Mouse (Mus musculus): Measurements from ENCODE around the gene Cwf19l1. TPM values are rescaled to one million over a fixed set of nuclear protein-coding genes. Genes with fewer than 3 reads are reported as not detected.

Gene Cwf19l1
- polyA plus RNA-seq, 1 experiment, result 10.3 TPM

DNA sequence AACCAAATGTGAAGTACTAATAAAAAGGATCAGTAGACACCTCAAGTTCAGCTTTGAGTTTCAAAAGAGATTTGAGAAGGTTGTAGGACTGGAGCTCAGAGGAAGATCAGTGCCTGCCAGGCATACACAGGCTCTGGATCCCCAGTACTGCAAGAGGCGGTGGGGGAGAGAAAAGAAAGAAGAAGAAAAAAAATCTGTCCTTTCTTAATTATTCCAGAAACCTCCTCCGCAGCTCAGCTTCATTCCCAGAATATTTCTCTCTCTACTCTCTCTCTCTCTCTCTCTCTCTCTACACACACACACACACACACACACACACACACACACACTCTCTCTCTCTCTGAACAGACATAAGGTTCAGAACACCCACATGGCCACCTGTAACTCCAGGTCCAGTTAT, 55.7 kb downstream of the Cwf19l1 start:
- no peak for TF ChIP-seq MYOD1 (IDR thresholded peaks at IDR 0.05; ENCODE audit: control insufficient read depth in 1 of 3, insufficient read length in 2 of 3, low read depth in 2 of 3)
- no peak for TF ChIP-seq SRF (IDR thresholded peaks at IDR 0.05; ENCODE audit: control insufficient read depth, insufficient read length, low read depth)
- TF ChIP-seq TCF3 (IDR thresholded peaks at IDR 0.05; ENCODE audit: insufficient read length, low read depth), result no peak
- TF ChIP-seq REST (IDR thresholded peaks at IDR 0.05; ENCODE audit: insufficient read depth, insufficient read length), result no peak
- no peak for TF ChIP-seq USF1 (IDR thresholded peaks at IDR 0.05; ENCODE audit: low read depth)
- no peak for TF ChIP-seq MAX (IDR thresholded peaks at IDR 0.05; ENCODE audit: low read depth)
- TF ChIP-seq POLR2A (IDR thresholded peaks at IDR 0.05; ENCODE audit: insufficient read length, low read depth), result no peak
- TF ChIP-seq TCF12 (IDR thresholded peaks at IDR 0.05; ENCODE audit: insufficient read depth, poor library complexity, severe bottlenecking), result no peak
- TF ChIP-seq CEBPB (IDR thresholded peaks at IDR 0.05; ENCODE audit: insufficient read depth, poor library complexity, severe bottlenecking), result no peak
- TF ChIP-seq POLR2AphosphoS2 (IDR thresholded peaks at IDR 0.05; ENCODE audit: insufficient read length, low read depth), result no peak
- no peak for TF ChIP-seq MYOG (IDR thresholded peaks at IDR 0.05; ENCODE audit: control insufficient read depth in 1 of 3, insufficient read depth in 1 of 3, insufficient read length in 2 of 3, low read depth in 2 of 3)
- TF ChIP-seq E2F4 (IDR thresholded peaks at IDR 0.05; ENCODE audit: insufficient read depth), result no peak
- no peaks in the 10 kb centered on the region for H3K79me2 ChIP-seq (ENCODE audit: control insufficient read depth, insufficient read depth)
- H3K4me2 ChIP-seq (ENCODE audit: low read depth), result no peak overlapping the region
- peaks cover 56% of the 10 kb centered on the region for H3K36me3 ChIP-seq (ENCODE audit: control insufficient read depth, insufficient read depth)
- no peaks in the 10 kb centered on the region for H3K27me3 ChIP-seq (ENCODE audit: control insufficient read depth, insufficient read depth, insufficient read length)
- no peak overlapping the region for H3K4me3 ChIP-seq
- H3ac ChIP-seq (ENCODE audit: control insufficient read depth, insufficient read length), result no peak overlapping the region

DNA sequence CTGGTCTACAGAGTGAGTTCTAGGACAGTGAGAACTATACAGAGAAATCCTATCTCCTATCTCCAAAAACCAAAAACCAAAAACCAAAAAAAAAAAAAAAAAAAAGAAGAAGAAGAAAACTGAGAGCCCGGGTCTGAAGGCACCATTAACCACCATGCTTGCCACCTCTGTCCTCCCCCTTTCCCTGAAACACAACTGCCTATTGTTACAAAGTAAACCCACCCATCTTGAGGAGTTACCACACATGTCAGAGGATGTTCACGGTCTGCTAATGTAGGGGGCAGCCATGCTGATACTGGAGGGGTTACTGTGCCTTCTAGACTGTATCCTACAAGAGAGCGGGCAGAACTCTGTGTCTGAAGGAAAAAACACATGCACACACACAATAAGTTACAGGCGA, 58.7 kb downstream of the Cwf19l1 start:
- TF ChIP-seq E2F4 (IDR thresholded peaks at IDR 0.05; ENCODE audit: insufficient read depth), result no peak
- no peak for TF ChIP-seq REST (IDR thresholded peaks at IDR 0.05; ENCODE audit: insufficient read depth, insufficient read length)
- no peak for TF ChIP-seq POLR2AphosphoS2 (IDR thresholded peaks at IDR 0.05; ENCODE audit: insufficient read length, low read depth)
- no peak for TF ChIP-seq SRF (IDR thresholded peaks at IDR 0.05; ENCODE audit: control insufficient read depth, insufficient read length, low read depth)
- TF ChIP-seq MAX (IDR thresholded peaks at IDR 0.05; ENCODE audit: low read depth), result no peak
- TF ChIP-seq TCF12 (IDR thresholded peaks at IDR 0.05; ENCODE audit: insufficient read depth, poor library complexity, severe bottlenecking), result no peak
- no peak for TF ChIP-seq MYOD1 (IDR thresholded peaks at IDR 0.05; ENCODE audit: control insufficient read depth in 1 of 3, insufficient read length in 2 of 3, low read depth in 2 of 3)
- no peak for TF ChIP-seq TCF3 (IDR thresholded peaks at IDR 0.05; ENCODE audit: insufficient read length, low read depth)
- no peak for TF ChIP-seq USF1 (IDR thresholded peaks at IDR 0.05; ENCODE audit: low read depth)
- no peak for TF ChIP-seq MYOG (IDR thresholded peaks at IDR 0.05; ENCODE audit: control insufficient read depth in 1 of 3, insufficient read depth in 1 of 3, insufficient read length in 2 of 3, low read depth in 2 of 3)
- TF ChIP-seq CEBPB (IDR thresholded peaks at IDR 0.05; ENCODE audit: insufficient read depth, poor library complexity, severe bottlenecking), result no peak
- no peak for TF ChIP-seq POLR2A (IDR thresholded peaks at IDR 0.05; ENCODE audit: insufficient read length, low read depth)
- Histone ChIP-seq H3ac (ENCODE audit: control insufficient read depth, insufficient read length) (no peak overlapping the region), H3K79me2 (ENCODE audit: control insufficient read depth, insufficient read depth) (no peaks in the 10 kb centered on the region), H3K27me3 (ENCODE audit: control insufficient read depth, insufficient read depth, insufficient read length) (no peaks in the 10 kb centered on the region), H3K4me3 (no peak overlapping the region), H3K4me2 (ENCODE audit: low read depth) (no peak overlapping the region), H3K36me3 (ENCODE audit: control insufficient read depth, insufficient read depth) (peaks cover 61% of the 10 kb centered on the region)

DNA sequence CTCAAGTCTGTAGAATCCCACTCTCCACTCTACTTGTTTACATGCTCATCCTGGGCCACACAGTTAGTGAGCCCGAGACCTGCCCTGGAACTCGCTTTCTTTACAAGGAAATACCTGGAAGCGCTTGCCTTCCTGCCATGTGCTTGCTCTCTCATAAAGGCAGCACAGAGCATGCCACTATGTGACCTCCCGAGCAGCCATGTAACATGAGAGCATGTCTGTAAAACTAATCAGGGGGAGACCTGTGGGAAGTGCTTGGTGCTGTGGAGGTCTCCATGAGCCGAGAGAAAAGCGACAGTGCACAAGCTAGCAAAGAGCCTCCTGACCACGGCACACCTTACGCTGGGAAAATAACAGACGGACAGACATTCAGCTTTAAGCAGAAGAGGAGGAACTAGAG, 59.2 kb downstream of the Cwf19l1 start:
- H3K4me2 ChIP-seq (ENCODE audit: low read depth), result no peak overlapping the region
- no peak overlapping the region for H3ac ChIP-seq (ENCODE audit: control insufficient read depth, insufficient read length)
- TF ChIP-seq POLR2AphosphoS2 (IDR thresholded peaks at IDR 0.05; ENCODE audit: insufficient read length, low read depth), result no peak
- no peak for TF ChIP-seq E2F4 (IDR thresholded peaks at IDR 0.05; ENCODE audit: insufficient read depth)
- no peak for TF ChIP-seq USF1 (IDR thresholded peaks at IDR 0.05; ENCODE audit: low read depth)
- TF ChIP-seq REST (IDR thresholded peaks at IDR 0.05; ENCODE audit: insufficient read depth, insufficient read length), result no peak
- no peak for TF ChIP-seq MYOG (IDR thresholded peaks at IDR 0.05; ENCODE audit: control insufficient read depth in 1 of 3, insufficient read depth in 1 of 3, insufficient read length in 2 of 3, low read depth in 2 of 3)
- TF ChIP-seq TCF12 (IDR thresholded peaks at IDR 0.05; ENCODE audit: insufficient read depth, poor library complexity, severe bottlenecking), result no peak
- no peak for TF ChIP-seq MYOD1 (IDR thresholded peaks at IDR 0.05; ENCODE audit: control insufficient read depth in 1 of 3, insufficient read length in 2 of 3, low read depth in 2 of 3)
- no peaks in the 10 kb centered on the region for H3K27me3 ChIP-seq (ENCODE audit: control insufficient read depth, insufficient read depth, insufficient read length)
- H3K79me2 ChIP-seq (ENCODE audit: control insufficient read depth, insufficient read depth), result no peaks in the 10 kb centered on the region
- no peak overlapping the region for H3K4me3 ChIP-seq
- H3K36me3 ChIP-seq (ENCODE audit: control insufficient read depth, insufficient read depth), result peaks cover 57% of the 10 kb centered on the region

DNA sequence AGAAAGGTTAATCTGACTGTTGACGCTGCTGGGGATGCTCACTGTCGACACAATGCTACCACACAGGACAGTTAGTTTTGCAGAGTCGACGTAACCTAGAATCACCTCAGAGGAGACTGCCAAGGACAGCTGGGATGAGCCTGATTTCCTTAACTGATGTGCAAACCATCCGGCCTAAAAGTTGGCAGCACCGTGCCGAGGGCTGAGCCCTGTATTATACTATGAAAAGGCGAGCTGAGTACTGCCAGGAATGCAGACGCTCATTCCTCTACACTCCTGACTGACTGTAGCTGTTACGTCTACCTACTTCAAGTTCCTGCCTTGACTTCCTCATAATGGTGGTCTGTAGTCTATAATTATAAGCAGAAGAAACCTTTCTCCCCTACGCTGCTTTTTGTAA, 60.7 kb downstream of the Cwf19l1 start:
- peaks cover 57% of the 10 kb centered on the region for H3K36me3 ChIP-seq (ENCODE audit: control insufficient read depth, insufficient read depth)
- H3K4me2 ChIP-seq (ENCODE audit: low read depth), result no peak overlapping the region
- H3K79me2 ChIP-seq (ENCODE audit: control insufficient read depth, insufficient read depth), result no peaks in the 10 kb centered on the region
- H3K4me3 ChIP-seq, result no peak overlapping the region
- H3ac ChIP-seq (ENCODE audit: control insufficient read depth, insufficient read length), result no peak overlapping the region
- no peaks in the 10 kb centered on the region for H3K27me3 ChIP-seq (ENCODE audit: control insufficient read depth, insufficient read depth, insufficient read length)
- TF ChIP-seq TCF3 (IDR thresholded peaks at IDR 0.05; ENCODE audit: insufficient read length, low read depth) (no peak), MAX (IDR thresholded peaks at IDR 0.05; ENCODE audit: low read depth) (no peak), POLR2A (IDR thresholded peaks at IDR 0.05; ENCODE audit: insufficient read length, low read depth) (no peak), USF1 (IDR thresholded peaks at IDR 0.05; ENCODE audit: low read depth) (no peak), MYOD1 (IDR thresholded peaks at IDR 0.05; ENCODE audit: control insufficient read depth in 1 of 3, insufficient read length in 2 of 3, low read depth in 2 of 3) (no peak), E2F4 (IDR thresholded peaks at IDR 0.05; ENCODE audit: insufficient read depth) (no peak)

DNA sequence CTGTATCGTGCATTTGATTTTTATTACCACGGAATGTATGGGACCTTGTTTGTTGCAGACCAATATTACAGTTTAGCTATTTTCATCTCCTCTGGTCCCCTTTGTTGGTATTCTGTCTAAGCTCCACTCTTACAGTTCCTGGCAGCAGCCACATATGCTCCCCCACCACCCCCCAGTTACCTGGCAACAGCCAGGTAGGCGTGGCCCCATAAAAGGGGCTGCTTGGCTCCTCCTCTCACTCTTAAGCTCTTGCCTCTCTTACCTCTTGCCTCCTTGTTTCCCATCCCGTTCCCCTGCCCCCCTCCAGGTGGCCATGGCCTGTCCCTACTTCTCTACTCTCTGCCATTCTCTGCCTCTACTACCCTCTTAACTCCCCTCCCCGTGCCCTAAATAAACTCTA, 64.5 kb downstream of the Cwf19l1 start:
- Histone ChIP-seq H3K4me3 (no peak overlapping the region), H3K4me2 (ENCODE audit: low read depth) (no peak overlapping the region), H3K36me3 (ENCODE audit: control insufficient read depth, insufficient read depth) (peaks cover 32% of the 10 kb centered on the region), H3K27me3 (ENCODE audit: control insufficient read depth, insufficient read depth, insufficient read length) (no peaks in the 10 kb centered on the region), H3K79me2 (ENCODE audit: control insufficient read depth, insufficient read depth) (peaks cover 10% of the 10 kb centered on the region), H3ac (ENCODE audit: control insufficient read depth, insufficient read length) (no peak overlapping the region)
- TF ChIP-seq MYOD1 (IDR thresholded peaks at IDR 0.05; ENCODE audit: control insufficient read depth in 1 of 3, insufficient read length in 2 of 3, low read depth in 2 of 3) (no peak), TCF12 (IDR thresholded peaks at IDR 0.05; ENCODE audit: insufficient read depth, poor library complexity, severe bottlenecking) (no peak), MYOG (IDR thresholded peaks at IDR 0.05; ENCODE audit: control insufficient read depth in 1 of 3, insufficient read depth in 1 of 3, insufficient read length in 2 of 3, low read depth in 2 of 3) (no peak), SRF (IDR thresholded peaks at IDR 0.05; ENCODE audit: control insufficient read depth, insufficient read length, low read depth) (no peak), REST (IDR thresholded peaks at IDR 0.05; ENCODE audit: insufficient read depth, insufficient read length) (no peak), CEBPB (IDR thresholded peaks at IDR 0.05; ENCODE audit: insufficient read depth, poor library complexity, severe bottlenecking) (no peak), POLR2AphosphoS2 (IDR thresholded peaks at IDR 0.05; ENCODE audit: insufficient read length, low read depth) (no peak), TCF3 (IDR thresholded peaks at IDR 0.05; ENCODE audit: insufficient read length, low read depth) (no peak), E2F4 (IDR thresholded peaks at IDR 0.05; ENCODE audit: insufficient read depth) (no peak)

Measured in myocyte (in vitro differentiated cells).